Mouse (Mus musculus): Measurements from ENCODE around the gene Ift88.

DNA sequence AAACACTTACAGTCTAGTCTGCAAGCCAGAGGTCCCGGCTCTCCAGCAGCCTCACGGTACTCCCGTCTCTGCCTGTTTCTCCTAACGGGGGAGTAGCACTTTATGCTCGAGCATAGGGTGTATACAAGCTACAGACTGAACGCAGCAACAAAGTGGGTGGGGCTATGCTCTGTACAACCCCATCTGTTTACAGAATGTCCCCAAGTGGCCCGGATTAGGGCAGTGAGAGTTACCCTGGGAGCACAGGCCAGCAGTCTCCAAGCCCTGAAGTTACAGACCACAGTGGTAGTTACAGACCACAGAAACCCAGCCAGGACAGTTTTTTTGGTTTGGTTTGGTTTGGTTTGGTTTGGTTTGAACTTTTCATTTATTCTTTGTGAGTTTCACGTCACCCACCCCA is 47.8 kb upstream of the Ift88 start:
- no peak for TF ChIP-seq CTCF (IDR thresholded peaks at IDR 0.05; ENCODE audit: extremely low read depth, insufficient read depth, insufficient read length, insufficient replicate concordance)
- TF ChIP-seq POLR2A (IDR thresholded peaks at IDR 0.05; ENCODE audit: low read depth, low read length), result no peak
